Mouse (Mus musculus) ovary, postnatal 10 days (tissue): Measurements from ENCODE around the gene Gm20388.

ENCODE experiments used
- DNase-seq: peaks from one replicate; pipeline ENCODE4 v3.0.0; 2022; ENCODE audit warnings: low spot score

Gm20388 gene

GRCm38 (mm10) chr8:122238731-122239130 lies 2328.1 kb downstream of the Gm20388 start:
- no peak for DNase-seq

DNA sequence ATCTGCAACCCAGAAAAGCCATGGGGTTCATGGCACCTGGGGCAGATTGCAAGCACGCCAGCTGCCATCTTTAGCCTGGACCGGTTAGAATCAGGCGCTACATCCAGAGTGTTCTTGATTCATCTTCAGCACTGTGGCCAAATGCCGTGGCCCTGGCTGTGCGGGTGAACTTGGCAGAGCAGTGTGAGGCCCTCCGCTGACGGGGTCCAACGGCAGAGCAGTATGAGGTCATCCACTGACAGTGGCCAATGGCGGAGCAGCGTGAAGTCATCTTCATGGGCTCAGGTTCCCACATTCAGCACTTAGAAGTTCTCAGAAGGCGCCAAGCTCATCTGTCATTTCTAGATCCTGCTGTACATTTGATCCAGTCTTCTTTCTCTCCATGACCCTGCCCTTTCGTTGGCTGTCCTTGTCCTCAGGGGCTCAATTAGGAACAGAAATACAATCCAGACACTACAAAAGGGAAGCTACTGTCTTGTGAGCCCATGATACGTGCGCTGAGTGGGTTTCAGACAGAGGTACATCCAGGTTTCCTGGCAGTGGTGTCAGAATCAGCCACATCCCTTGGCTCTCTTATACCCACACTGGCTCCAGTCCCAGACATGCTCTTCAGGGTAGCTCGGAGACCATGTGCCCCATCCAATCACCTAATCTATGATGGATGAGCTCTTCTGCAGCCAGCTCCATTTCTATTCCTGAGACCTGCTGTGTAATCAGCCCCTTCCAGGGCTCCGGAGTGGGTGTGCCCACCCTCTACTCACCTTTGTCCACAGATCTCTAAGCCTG lies 2329.8 kb downstream of the Gm20388 start:
- no peak for DNase-seq

DNA sequence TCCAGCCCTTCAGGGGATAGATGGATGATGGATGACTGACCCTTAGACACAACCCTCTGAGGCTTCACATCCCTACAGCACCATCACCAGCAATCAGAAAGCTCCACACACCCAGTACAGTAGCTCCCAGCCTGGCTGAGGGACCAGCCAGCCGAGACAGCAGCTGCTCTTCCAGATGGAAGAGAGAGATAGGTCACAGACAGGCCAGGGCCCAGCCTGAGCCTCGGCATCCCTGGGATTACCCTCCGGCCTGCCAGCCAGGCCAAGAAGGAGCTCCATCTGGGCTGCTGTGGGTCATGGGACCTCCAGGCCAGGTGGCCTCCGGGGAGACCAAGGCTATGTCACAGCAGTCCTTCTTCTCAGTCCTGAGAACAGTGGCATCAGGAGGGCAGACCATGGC lies 2332.7 kb downstream of the Gm20388 start:
- DNase-seq: no peak

DNA sequence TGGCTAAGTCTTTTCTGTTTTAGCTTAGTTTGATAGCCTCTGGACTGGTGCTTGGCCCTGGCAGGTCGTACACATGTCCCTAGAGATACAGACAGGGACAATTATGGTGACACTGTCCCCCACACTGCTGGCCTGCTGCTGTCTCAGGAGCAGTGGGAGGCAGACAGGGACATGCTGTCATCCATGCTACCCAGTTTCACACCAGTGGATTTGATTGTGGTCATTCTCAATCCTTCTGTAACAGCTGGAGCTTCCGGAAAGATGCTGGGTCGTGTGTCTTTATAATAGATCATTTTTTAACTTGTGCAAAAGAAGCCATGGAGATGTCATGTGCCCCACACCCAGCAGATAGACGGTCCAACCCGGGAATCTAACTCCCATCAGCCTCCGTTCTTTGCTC lies 2334.5 kb downstream of the Gm20388 start:
- no peak for DNase-seq

DNA sequence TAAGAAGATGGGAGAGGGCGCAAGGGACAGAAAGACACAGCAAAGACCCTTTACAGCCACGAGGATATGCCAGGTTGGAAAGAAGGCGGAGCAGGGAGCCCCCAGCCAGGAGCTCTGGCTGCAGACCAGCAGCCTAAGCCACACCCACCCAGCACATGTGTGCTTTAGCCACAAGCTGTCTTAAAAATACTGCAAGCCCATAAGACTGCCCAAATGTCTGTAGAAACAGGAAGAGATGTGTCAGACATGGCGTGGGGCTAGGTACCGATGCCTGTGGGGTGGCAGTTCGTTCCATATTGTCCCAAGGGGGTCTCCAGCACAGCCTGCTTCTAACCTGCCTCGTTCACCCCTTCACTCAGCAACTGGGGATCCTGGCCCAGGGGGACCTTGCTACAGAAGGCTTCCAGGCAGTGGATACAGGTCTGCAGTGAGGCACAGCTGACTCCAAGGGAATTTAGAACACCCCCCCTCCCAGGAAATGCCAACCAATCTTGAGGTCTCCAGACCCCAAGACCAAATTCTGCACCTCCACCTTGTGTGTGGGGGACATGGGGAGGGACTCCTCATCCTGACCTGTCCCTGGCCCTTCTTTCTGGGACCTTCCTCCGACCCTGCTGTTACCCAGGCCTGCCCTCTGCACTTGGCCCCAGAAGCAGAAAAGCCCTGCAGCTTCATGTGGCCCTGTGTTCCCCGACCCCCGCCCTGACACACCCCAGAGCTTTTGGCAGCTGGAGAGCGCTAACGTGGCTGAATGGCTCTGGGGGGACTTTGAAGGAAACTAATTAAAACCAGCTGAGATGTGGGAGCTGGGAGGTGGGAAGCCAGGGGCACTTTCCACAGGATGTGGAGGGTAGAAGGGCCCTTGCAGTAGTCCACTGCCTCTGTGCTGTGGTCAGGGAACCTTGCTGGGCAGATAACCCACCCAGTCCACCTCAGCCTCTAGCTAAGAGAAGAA lies 2335.9 kb downstream of the Gm20388 start:
- no peak for DNase-seq

DNA sequence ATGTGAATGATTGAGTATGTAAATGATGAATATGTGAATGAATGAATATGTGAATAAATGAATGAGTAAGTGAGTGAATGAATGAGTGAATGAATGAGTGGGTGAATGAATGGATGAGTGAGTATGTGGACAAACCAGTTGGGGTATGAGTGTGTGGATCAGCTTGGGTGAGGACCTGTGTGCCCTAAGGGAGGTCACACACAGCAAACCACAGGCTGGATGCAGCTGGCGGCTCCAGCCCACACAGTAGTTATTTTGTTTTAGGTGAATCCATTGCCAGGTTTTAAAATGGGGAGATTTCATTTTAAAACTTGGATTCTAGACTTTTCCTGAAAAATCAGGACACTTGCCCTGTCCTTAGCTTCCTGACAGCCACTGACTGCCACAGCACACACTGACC lies 2341.1 kb downstream of the Gm20388 start:
- no peak for DNase-seq

DNA sequence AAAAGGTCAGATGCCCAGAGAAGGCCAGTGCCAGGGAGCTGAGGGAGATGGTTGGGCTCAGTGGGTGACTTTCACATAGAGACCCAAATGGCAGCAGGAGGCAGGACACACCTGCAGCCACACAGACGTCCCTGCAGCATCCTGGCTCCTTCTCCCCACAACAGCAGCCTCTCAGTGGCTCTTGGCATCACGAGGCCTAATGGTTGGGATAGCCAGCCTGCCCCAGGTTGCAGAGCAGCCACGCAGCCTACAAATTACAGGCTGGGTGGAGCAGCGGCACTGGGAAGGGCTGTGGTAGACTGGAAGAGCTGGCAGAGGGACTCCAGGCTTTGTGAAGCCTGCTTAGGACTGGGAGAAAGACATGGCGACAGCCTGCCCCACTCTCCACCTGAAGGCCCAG lies 2341.7 kb downstream of the Gm20388 start:
- no peak for DNase-seq

GRCm38 (mm10) chr8:122259351-122259750 lies 2348.7 kb downstream of the Gm20388 start:
- peak; percentile 57 for DNase-seq

DNA sequence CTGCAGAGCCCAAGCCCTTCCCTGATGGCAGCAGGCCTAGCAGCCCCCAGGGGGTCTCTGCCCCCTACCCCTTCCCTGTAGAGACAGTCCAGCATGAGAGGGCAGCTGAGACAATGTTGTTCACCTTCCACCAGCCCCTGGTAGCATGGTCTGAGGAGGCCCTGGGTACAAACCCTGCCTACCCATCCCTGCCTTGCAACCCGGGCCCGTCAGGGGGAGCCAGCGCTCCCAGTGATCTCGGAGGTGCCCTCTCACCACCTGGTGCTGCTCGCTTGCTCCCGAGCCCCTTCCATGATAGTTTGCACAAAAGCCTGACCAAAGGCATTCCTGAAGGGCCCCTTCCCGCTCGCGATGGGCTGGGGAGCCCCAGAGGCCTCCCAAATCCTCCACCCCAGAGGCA lies 2350.1 kb downstream of the Gm20388 start:
- DNase-seq: no peak

DNA sequence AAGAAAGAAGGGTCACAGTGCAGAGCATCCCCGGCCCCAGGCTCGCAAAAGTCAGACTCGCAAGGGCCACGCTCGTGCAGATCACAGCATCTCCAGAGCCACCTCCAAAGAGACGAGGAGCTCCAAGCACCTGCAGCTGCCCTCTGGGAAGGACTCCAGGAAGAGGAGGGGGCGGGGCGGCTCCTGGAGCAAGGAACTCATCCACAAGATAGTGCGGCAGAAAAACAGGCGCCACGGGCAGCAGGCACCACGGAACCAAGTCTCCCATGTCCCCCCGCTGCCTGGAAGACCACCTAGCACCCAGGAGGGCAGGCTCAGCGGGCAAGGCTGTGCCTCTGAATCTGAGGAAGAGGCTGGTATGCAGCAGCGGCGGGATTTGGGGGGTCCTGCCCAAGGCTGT lies 2352.2 kb downstream of the Gm20388 start:
- no peak for DNase-seq

DNA sequence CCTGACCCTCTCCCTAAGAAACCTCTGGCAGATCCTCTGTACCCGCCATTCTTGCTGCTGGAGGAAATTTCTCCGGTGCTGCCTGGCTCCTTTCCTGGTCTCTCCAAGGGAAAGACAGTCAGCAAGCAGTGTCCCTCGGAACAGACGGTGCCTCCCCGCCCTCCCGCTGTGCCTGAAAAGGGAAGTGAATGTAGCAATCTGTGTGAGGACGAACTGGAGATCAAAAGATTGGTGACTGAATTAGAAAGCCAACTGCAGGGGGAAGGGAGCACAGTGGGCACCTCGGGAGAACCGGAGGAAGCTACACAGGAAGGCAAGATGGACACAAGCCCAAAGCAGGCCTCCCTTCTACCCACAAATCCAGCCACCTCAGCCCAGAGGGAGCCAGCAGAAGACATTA lies 2353.6 kb downstream of the Gm20388 start:
- no peak for DNase-seq

- DNase-seq: no peak
Measured at GRCm38 (mm10) chr8:122265522-122265921, 2354.9 kb downstream of the Gm20388 start.

DNA sequence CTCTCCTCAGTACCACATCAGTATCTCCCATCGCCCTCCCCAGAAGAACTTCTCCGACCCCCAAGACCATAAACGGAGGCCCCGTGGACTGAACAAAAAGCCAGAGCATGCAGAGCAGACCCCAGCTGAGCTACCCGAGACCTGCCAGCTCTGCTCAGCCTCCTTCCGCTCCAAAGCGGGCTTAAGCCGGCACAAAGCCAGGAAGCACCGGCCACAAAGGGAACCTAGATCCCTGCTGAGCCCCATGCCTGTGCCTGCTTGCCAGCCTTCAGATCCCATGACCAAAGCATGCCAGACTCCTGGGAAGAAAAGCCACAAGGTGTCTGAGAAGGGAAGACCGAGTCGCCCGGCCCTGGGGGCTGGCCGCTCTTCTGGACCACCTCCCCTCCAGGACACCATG lies 2356.2 kb downstream of the Gm20388 start:
- no peak for DNase-seq

DNA sequence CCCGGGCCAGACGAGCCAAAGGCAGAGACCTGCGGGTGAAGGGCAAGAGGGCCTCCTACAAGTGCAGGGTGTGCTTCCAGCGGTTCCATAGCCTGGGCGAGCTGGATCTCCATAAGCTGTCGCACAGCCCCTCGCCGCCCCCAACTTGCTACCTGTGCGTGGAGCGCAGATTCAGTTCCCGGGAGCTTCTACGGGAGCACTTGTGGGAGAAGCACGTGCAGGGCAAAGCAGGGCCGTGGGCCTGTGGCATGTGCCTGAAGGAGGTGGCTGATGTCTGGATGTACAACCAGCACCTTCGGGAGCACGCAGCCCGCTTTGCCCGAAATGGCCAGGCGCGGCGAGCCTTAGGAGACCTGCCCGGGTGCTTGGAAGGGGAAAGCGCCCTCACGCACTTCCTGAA lies 2358.2 kb downstream of the Gm20388 start:
- DNase-seq: no peak

DNA sequence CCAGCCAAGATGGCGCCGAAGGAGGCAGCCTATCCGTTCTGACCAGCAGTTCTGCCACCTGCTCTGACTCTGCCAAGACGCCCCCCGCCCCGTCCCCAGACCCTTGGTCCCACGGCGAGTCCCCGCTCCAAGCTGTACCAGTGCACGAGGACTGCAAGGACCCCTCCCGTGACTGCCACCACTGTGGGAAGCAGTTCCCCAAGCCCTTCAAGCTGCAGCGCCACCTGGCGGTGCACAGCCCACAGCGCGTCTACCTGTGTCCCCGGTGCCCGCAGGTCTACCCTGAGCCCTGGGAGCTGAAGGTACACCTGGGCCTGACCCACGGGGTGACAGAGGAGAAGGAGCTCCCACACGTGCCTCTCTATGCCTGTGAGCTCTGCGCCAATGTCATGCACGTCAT lies 2358.8 kb downstream of the Gm20388 start:
- DNase-seq: peak; percentile 53

DNA sequence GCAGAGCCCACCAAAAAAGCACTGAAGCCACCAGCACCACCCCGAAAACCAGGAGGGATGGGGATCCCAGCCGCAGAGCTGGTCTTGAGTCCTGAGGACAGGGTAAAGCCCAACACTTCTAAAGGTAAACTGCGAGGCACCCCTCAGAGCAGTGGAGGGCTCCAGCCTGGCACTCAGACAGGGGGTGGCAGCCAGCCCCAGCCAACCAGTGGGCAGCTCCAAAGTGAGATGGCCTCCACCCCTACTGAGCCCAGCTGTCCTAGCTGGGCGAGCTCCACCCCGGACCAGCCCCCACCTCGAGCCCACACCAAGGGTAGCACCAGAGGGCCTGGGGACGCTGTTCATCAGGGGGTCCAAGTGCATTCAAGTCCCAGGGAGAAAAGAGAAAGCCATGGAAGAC lies 2359.9 kb downstream of the Gm20388 start:
- DNase-seq: no peak

DNA sequence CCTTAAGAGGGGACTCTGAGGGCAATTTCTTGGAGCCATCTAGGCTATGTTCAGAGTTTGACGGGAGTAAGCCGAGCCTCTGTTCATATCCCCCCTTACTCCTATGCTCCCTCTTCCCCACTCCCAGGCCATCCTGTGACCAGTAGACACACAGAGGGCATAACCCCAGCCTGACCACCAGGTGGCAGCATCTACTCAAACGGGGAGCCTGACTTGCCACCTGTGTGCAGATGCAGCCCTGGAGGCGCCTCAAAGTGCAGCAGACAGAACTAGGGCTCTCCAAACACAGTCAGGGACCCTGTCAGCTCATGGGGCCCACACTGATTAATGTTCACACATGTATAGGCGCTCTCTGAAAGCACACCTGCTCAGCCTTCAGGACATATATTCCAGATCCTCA lies 2362.5 kb downstream of the Gm20388 start:
- peak; percentile 52 for DNase-seq

GRCm38 (mm10) chr8:122273826-122274225 lies 2363.2 kb downstream of the Gm20388 start:
- no peak for DNase-seq

DNA sequence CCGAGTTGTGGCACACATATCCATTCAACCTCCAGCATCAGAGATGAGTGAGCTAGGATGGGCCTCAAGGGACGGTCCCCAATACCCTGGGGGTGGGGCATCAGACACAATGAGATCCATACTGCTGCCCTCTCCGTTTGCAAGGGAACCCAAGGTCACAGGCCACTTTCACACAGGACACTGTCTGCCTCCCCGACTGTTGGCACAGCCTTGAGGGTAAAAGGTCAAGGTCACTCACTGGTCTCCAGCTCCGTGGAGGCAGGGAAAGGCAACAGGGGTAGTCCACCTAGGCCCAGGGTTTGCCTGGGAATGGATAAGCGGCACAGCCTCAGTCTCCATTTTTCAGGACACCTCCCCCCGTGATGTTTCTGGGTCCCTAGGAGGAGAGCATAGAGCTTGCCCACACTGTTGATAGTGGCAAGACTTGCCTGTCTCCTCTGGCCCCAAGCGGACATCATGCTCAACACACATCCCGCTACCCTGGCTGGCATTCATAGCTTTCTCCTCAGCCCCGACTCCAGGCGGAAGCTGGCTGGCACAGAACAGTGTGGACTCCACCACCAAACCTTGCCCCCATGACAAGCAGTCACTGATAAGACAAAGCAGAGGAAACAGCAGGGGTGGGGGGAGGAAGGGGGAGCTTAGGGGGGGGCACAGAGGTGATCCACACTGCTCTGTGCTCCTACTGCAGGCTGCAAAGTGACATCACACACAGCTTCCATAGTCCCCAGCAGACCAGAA lies 2364.2 kb downstream of the Gm20388 start:
- DNase-seq: no peak

GRCm38 (mm10) chr8:122276308-122276707 lies 2365.7 kb downstream of the Gm20388 start:
- DNase-seq: no peak

- no peak for DNase-seq
Measured at GRCm38 (mm10) chr8:122277204-122277995, 2366.8 kb downstream of the Gm20388 start.

GRCm38 (mm10) chr8:122280156-122280555 lies 2369.5 kb downstream of the Gm20388 start:
- DNase-seq: no peak
